23 mouse cellular contexts compared by ENCODE assay signal in genomic region chr9:51320096-51320495, GRCm38 (mm10). TPM values are rescaled to one million over a fixed set of nuclear protein-coding genes. Genes with fewer than 3 reads are reported as not detected.
DNase-seq lines count a peak whose midpoint lies in the region; TF ChIP-seq lines count a peak whose summit lies in the region.
"Had no signal": no experiment of that assay in that cellular context is flagged by ENCODE, and none has a peak within 500 bp of the region (broad histone marks: within the 10 kb centered on the region; RNA-seq: fewer than 3 reads in every experiment).

No protein-coding gene starts in this region.

- no peaks in the 10 kb centered on the region for H3K9me3 ChIP-seq in MEL (replicated peaks; ENCODE audit: insufficient read depth, low read length)
- H3K9me3 ChIP-seq: G1E had no signal

- H3K4me1 ChIP-seq in MEL (ENCODE audit: control insufficient read depth in 1 of 2, insufficient read depth in 2 of 2, low read length in 2 of 2): peaks cover 48 to 65% of the 10 kb centered on the region in 2 experiments

- no peaks in the 10 kb centered on the region for H3K79me2 ChIP-seq in MEL (ENCODE audit: control insufficient read depth, insufficient read depth, low read length, poor library complexity)

- peak; percentile 94 to 95 for TF ChIP-seq EP300 in MEL (IDR thresholded peaks at IDR 0.05; ENCODE audit: low read depth in 1 of 2, low read length in 2 of 2)

- TF ChIP-seq POLR2A in MEL (IDR thresholded peaks at IDR 0.05; ENCODE audit: control insufficient read depth in 1 of 2, insufficient read depth in 1 of 2, low read depth in 1 of 2, low read length in 2 of 2, poor library complexity in 1 of 2): no peak

- peaks cover 0 to 73% of the 10 kb centered on the region in 2 experiments; a peak in 2 of 4 replicates for H3K36me3 ChIP-seq in MEL (ENCODE audit: control insufficient read depth in 1 of 2, insufficient read depth in 2 of 2, low read length in 2 of 2)
- H3K36me3 ChIP-seq: G1E had no signal

- no peak overlapping the region; the same call in 1 of the 2 replicates for H3K9ac ChIP-seq in MEL (ENCODE audit: control insufficient read depth, low read depth, low read length, poor library complexity, severe bottlenecking)

- TF ChIP-seq RAD21 in MEL (IDR thresholded peaks at IDR 0.05; ENCODE audit: low read depth, low read length): no peak

- H3K27ac ChIP-seq in MEL (ENCODE audit: control insufficient read depth, low read depth, low read length): peak overlapping the region; percentile 81

- peak; percentile 55 for DNase-seq in MEL (ENCODE audit: low read depth, low spot score)
- no peak for DNase-seq in cerebellum, postnatal 4 days (ENCODE audit: low spot score in 2 of 2)
- DNase-seq: adrenal gland, adult 2 months; adrenal gland, adult 8-10 months; adrenal gland, postnatal 10 days; adrenal gland, postnatal 14 days; adrenal gland, postnatal 25 days; adrenal gland, postnatal 36 days; B cell, adult 2 months; cerebellum, adult 11 months; cerebellum, adult 11-12 months; cerebellum, adult 18-20 months; cerebellum, adult 2 months; cerebellum, adult 8-10 months had no signal

- H3K4me3 ChIP-seq in MEL (ENCODE audit: control insufficient read depth in 1 of 2, insufficient read depth in 1 of 2, low read depth in 2 of 2, low read length in 2 of 2): no peak overlapping the region

- no peaks in the 10 kb centered on the region for H3K27me3 ChIP-seq in MEL (ENCODE audit: control insufficient read depth in 1 of 2, insufficient read depth in 2 of 2, low read length in 2 of 2)
- H3K27me3 ChIP-seq: CH12.LX, Patski had no signal

- TF ChIP-seq CTCF in MEL (IDR thresholded peaks at IDR 0.05 in 2 of 3, conservative IDR thresholded peaks at IDR 0.05 in 1 of 3; ENCODE audit: control insufficient read depth in 1 of 3, insufficient read depth in 1 of 3, low read depth in 2 of 3, low read length in 3 of 3, poor library complexity in 1 of 3, severe bottlenecking in 1 of 3): no peak

TF ChIP-seq in MEL, 35 proteins besides CTCF, POLR2A, EP300 and RAD21:
- TF ChIP-seq ZC3H11A (IDR thresholded peaks at IDR 0.05; ENCODE audit: low read depth, low read length): no peak
- TF ChIP-seq MAFK (IDR thresholded peaks at IDR 0.05; ENCODE audit: borderline replicate concordance, low read depth, low read length): no peak; the same call in 1 of the 2 replicates
- TF ChIP-seq JUND (IDR thresholded peaks at IDR 0.05; ENCODE audit: low read depth, low read length): 0 out of 2 replicates have a peak, but pooled peaks have one; percentile 3
- TF ChIP-seq ZKSCAN1 (IDR thresholded peaks at IDR 0.05; ENCODE audit: low read depth, low read length): no peak
- TF ChIP-seq UBTF (IDR thresholded peaks at IDR 0.05; ENCODE audit: borderline replicate concordance, insufficient read depth, low read depth, low read length): no peak
- TF ChIP-seq MXI1 (IDR thresholded peaks at IDR 0.05; ENCODE audit: low read depth, low read length): no peak
- TF ChIP-seq NRF1 (IDR thresholded peaks at IDR 0.05; ENCODE audit: insufficient read depth, low read depth, low read length, poor library complexity, severe bottlenecking): no peak
- TF ChIP-seq GATA1 (IDR thresholded peaks at IDR 0.05; ENCODE audit: low read depth, low read length): peak; percentile 86
- TF ChIP-seq USF1 (IDR thresholded peaks at IDR 0.05; ENCODE audit: low read depth, low read length): no peak
- no peak for TF ChIP-seq POLR2AphosphoS5 (IDR thresholded peaks at IDR 0.05; ENCODE audit: borderline replicate concordance, low read depth, low read length)
- TF ChIP-seq CHD2 (IDR thresholded peaks at IDR 0.05; ENCODE audit: low read length): no peak
- TF ChIP-seq GABPA (IDR thresholded peaks at IDR 0.05; ENCODE audit: low read depth, low read length): peak; percentile 35; the same call in 1 of the 2 replicates
- TF ChIP-seq ZNF384 (IDR thresholded peaks at IDR 0.05; ENCODE audit: low read depth, low read length): no peak
- TF ChIP-seq POLR2AphosphoS2 (IDR thresholded peaks at IDR 0.05; ENCODE audit: low read length): no peak
- peak; percentile 75 for TF ChIP-seq TCF12 (IDR thresholded peaks at IDR 0.05; ENCODE audit: low read depth, low read length)
- no peak for TF ChIP-seq USF2 (IDR thresholded peaks at IDR 0.05; ENCODE audit: borderline replicate concordance in 1 of 2, insufficient read depth in 1 of 2, low read depth in 1 of 2, low read length in 2 of 2)
- TF ChIP-seq CHD1 (IDR thresholded peaks at IDR 0.05; ENCODE audit: low read depth, low read length): no peak
- no peak for TF ChIP-seq NELFE (IDR thresholded peaks at IDR 0.05; ENCODE audit: low read depth, low read length)
- TF ChIP-seq MEF2A (IDR thresholded peaks at IDR 0.05; ENCODE audit: extremely low read depth, insufficient replicate concordance, low read depth, low read length, poor library complexity, severe bottlenecking): no peak
- peak; percentile 84 for TF ChIP-seq RCOR1 (IDR thresholded peaks at IDR 0.05; ENCODE audit: low read depth, low read length)
- no peak for TF ChIP-seq MAZ (IDR thresholded peaks at IDR 0.05; ENCODE audit: low read depth, low read length)
- TF ChIP-seq MAX (IDR thresholded peaks at IDR 0.05; ENCODE audit: low read length): no peak
- TF ChIP-seq HCFC1 (IDR thresholded peaks at IDR 0.05; ENCODE audit: low read depth, low read length): no peak
- no peak for TF ChIP-seq SMC3 (IDR thresholded peaks at IDR 0.05; ENCODE audit: low read depth, low read length)
- no peak for TF ChIP-seq KAT2A (conservative IDR thresholded peaks at IDR 0.05; ENCODE audit: low read depth, low read length)
- TF ChIP-seq BHLHE40 (IDR thresholded peaks at IDR 0.05; ENCODE audit: borderline replicate concordance, low read depth, low read length): no peak
- no peak for TF ChIP-seq TBP (IDR thresholded peaks at IDR 0.05; ENCODE audit: low read depth, low read length)
- peak; percentile 44; the same call in 1 of the 2 replicates for TF ChIP-seq SIN3A (IDR thresholded peaks at IDR 0.05; ENCODE audit: low read length)
- TF ChIP-seq MYC (IDR thresholded peaks at IDR 0.05; ENCODE audit: low read depth, low read length): no peak
- TF ChIP-seq TAL1 (IDR thresholded peaks at IDR 0.05; ENCODE audit: low read length): no peak
- peak; percentile 65; the same call in 1 of the 2 replicates for TF ChIP-seq MYB (IDR thresholded peaks at IDR 0.05; ENCODE audit: low read depth, low read length)
- TF ChIP-seq ETS1 (IDR thresholded peaks at IDR 0.05; ENCODE audit: low read depth, low read length): peak; percentile 70; the same call in 1 of the 2 replicates
- no peak for TF ChIP-seq ZMIZ1 (IDR thresholded peaks at IDR 0.05; ENCODE audit: low read depth, low read length)
- TF ChIP-seq E2F4 (IDR thresholded peaks at IDR 0.05; ENCODE audit: borderline replicate concordance, low read depth, low read length): no peak
- TF ChIP-seq ELF1 (IDR thresholded peaks at IDR 0.05; ENCODE audit: low read depth, low read length): no peak
TF ChIP-seq in MEL: peak in this region for 8.

RNA-seq across cellular contexts. Expression of gene 1810046K07Rik, which starts 8.6 kb away (rescaled TPM):
- not detected in 2 replicates for total RNA-seq in MEL (2012; rRNA removed)
- polyA plus RNA-seq in MEL (2012; ENCODE audit: insufficient read depth in 1 of 2, insufficient read length in 2 of 2, low read depth in 1 of 2, low replicate concordance in 2 of 2, missing spikeins in 1 of 2): not detected
- total RNA-seq: adrenal gland, adult 18-20 months; adrenal gland, adult 2 months; adrenal gland, postnatal 25 days; adrenal gland, postnatal 36 days; ES-E14; G1E had no signal
- polyA plus RNA-seq: activated CD4-positive, CD25-positive, alpha-beta regulatory T cell, adult 4 months; adrenal gland, adult 2 months; brain, embryonic 14.5 days; C2C12; CD4-positive, CD25-positive, alpha-beta regulatory T cell, adult 4 months; cerebellum, adult 2 months; G1E; Patski had no signal

RNA-seq across cellular contexts. Expression of gene Colca2, which starts 41.7 kb away (rescaled TPM):
- not detected in 2 replicates for total RNA-seq in MEL (2012; rRNA removed)
- not detected for polyA plus RNA-seq in MEL (2012; ENCODE audit: insufficient read depth in 1 of 2, insufficient read length in 2 of 2, low read depth in 1 of 2, low replicate concordance in 2 of 2, missing spikeins in 1 of 2)
- total RNA-seq: CH12.LX had no signal
- polyA plus RNA-seq: activated CD4-positive, CD25-positive, alpha-beta regulatory T cell, adult 4 months; G1E had no signal
